Mouse (Mus musculus): ENCODE results near the gene Prr23a2. TPM values are rescaled to one million over a fixed set of nuclear protein-coding genes. Genes with fewer than 3 reads are reported as not detected.
"Not testable (repeated sequence)": the region's sequence is repeated elsewhere in the genome, so short reads cannot be mapped to it uniquely, and the experiment has no call there.

Prr23a2 gene
- not detected in 2 replicates for polyA plus RNA-seq (2014; fragmentation: Nextera tagmentation; extraction: Ambion mirVana)

DNA sequence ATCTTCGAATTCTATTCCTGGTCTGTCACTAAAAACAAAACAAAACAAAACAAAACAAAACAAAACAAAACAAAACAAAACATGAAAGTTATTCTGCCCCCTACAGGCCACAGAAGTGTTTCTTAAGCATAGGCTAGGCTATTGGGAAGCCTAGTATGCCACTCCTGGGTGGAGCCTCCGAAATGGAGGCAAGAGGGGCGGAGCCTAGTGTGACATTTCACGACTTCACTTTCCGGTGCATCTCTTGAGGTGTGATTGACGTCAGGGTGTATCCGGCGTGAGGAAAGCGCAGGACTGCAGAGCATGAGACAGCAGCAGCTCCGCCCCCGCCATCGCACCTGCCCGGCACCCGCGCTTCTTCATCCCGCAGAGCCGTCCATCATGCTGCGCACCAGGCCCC lies at the start of gene Prr23a2:
TSS of gene Prr23a2 (plus strand) at position 285 of the 400 bp plus-strand sequence.
- H3K9me3 ChIP-seq (replicated peaks; ENCODE audit: control insufficient read depth, low read length), result no peaks in the 10 kb centered on the region
- no peak within 1 kb of the TSS for H3K4me2 ChIP-seq (ENCODE audit: low read length)
- DNase-seq (ENCODE audit: low spot score) (no peak), ATAC-seq (no peak)
- no peak within 1 kb of the TSS for H3K9ac ChIP-seq (ENCODE audit: low read length)
- H3K36me3 ChIP-seq (ENCODE audit: control insufficient read depth, insufficient read depth, low read length), result no peaks in the 10 kb centered on the region
- no peak within 1 kb of the TSS for H3K27ac ChIP-seq (ENCODE audit: low read depth, low read length)
- WGBS, result 79% methylated on average over 18 of the region's 18 CpGs
- H3K4me1 ChIP-seq (ENCODE audit: control insufficient read depth, insufficient read depth, low read length), result no peaks in the 10 kb centered on the region
- no peaks in the 10 kb centered on the region for H3K27me3 ChIP-seq (replicated peaks; ENCODE audit: control insufficient read depth, insufficient read depth, low read length)
- H3K4me3 ChIP-seq (ENCODE audit: low read depth, low read length), result no peak within 1 kb of the TSS

- 84% methylated on average over 8 of the region's 8 CpGs for whole genome bisulfite sequencing
These were observed 48.7 kb upstream of the Prr23a2 start for GRCm38 (mm10) chr9:98807631-98808030.

GRCm38 (mm10) chr9:98809526-98809925 lies 46.8 kb upstream of the Prr23a2 start:
- not testable (repeated sequence) for H3K27ac ChIP-seq (ENCODE audit: low read depth, low read length); ATAC-seq; H3K36me3 ChIP-seq (ENCODE audit: control insufficient read depth, insufficient read depth, low read length); H3K4me2 ChIP-seq (ENCODE audit: low read length); H3K27me3 ChIP-seq (replicated peaks; ENCODE audit: control insufficient read depth, insufficient read depth, low read length); H3K4me1 ChIP-seq (ENCODE audit: control insufficient read depth, insufficient read depth, low read length); H3K9ac ChIP-seq (ENCODE audit: low read length); H3K9me3 ChIP-seq (replicated peaks; ENCODE audit: control insufficient read depth, low read length); H3K4me3 ChIP-seq (ENCODE audit: low read depth, low read length)
- peak; percentile 72 for DNase-seq (ENCODE audit: low spot score)
- WGBS, result 72% methylated on average over 2 of the region's 2 CpGs

More at GRCm38 (mm10) chr9:98807631-98808030, 48.7 kb upstream of the Prr23a2 start:
- Histone ChIP-seq H3K36me3 (ENCODE audit: control insufficient read depth, insufficient read depth, low read length) (no peaks in the 10 kb centered on the region), H3K9me3 (replicated peaks; ENCODE audit: control insufficient read depth, low read length) (no peaks in the 10 kb centered on the region), H3K27me3 (replicated peaks; ENCODE audit: control insufficient read depth, insufficient read depth, low read length) (no peaks in the 10 kb centered on the region), H3K4me2 (ENCODE audit: low read length) (no peak overlapping the region), H3K9ac (ENCODE audit: low read length) (no peak overlapping the region), H3K27ac (ENCODE audit: low read depth, low read length) (no peak overlapping the region), H3K4me3 (ENCODE audit: low read depth, low read length) (no peak overlapping the region), H3K4me1 (ENCODE audit: control insufficient read depth, insufficient read depth, low read length) (no peaks in the 10 kb centered on the region)
- ATAC-seq, result no peak
- DNase-seq (ENCODE audit: low spot score), result no peak

- Histone ChIP-seq H3K27ac (ENCODE audit: low read depth, low read length) (no peak overlapping the region), H3K36me3 (ENCODE audit: control insufficient read depth, insufficient read depth, low read length) (no peaks in the 10 kb centered on the region), H3K9me3 (replicated peaks; ENCODE audit: control insufficient read depth, low read length) (no peaks in the 10 kb centered on the region), H3K4me3 (ENCODE audit: low read depth, low read length) (no peak overlapping the region), H3K4me1 (ENCODE audit: control insufficient read depth, insufficient read depth, low read length) (no peaks in the 10 kb centered on the region), H3K4me2 (ENCODE audit: low read length) (no peak overlapping the region), H3K27me3 (replicated peaks; ENCODE audit: control insufficient read depth, insufficient read depth, low read length) (no peaks in the 10 kb centered on the region), H3K9ac (ENCODE audit: low read length) (no peak overlapping the region)
- DNase-seq (ENCODE audit: low spot score), result no peak
- no peak for ATAC-seq
- 84% methylated on average over 3 of the region's 3 CpGs for WGBS
These were observed 40.2 kb upstream of the Prr23a2 start for GRCm38 (mm10) chr9:98816066-98816465.

- H3K36me3 ChIP-seq (ENCODE audit: control insufficient read depth, insufficient read depth, low read length), result no peaks in the 10 kb centered on the region
- H3K27me3 ChIP-seq (replicated peaks; ENCODE audit: control insufficient read depth, insufficient read depth, low read length), result no peaks in the 10 kb centered on the region
- H3K27ac ChIP-seq (ENCODE audit: low read depth, low read length), result no peak overlapping the region
- H3K4me2 ChIP-seq (ENCODE audit: low read length), result no peak overlapping the region
- no peaks in the 10 kb centered on the region for H3K9me3 ChIP-seq (replicated peaks; ENCODE audit: control insufficient read depth, low read length)
- ATAC-seq, result no peak
- 90% methylated on average over 7 of the region's 7 CpGs for WGBS
- H3K9ac ChIP-seq (ENCODE audit: low read length), result no peak overlapping the region
- no peak for DNase-seq (ENCODE audit: low spot score)
- H3K4me3 ChIP-seq (ENCODE audit: low read depth, low read length), result no peak overlapping the region
- H3K4me1 ChIP-seq (ENCODE audit: control insufficient read depth, insufficient read depth, low read length), result no peaks in the 10 kb centered on the region
These were observed 38.7 kb upstream of the Prr23a2 start for GRCm38 (mm10) chr9:98817592-98817991.

DNA sequence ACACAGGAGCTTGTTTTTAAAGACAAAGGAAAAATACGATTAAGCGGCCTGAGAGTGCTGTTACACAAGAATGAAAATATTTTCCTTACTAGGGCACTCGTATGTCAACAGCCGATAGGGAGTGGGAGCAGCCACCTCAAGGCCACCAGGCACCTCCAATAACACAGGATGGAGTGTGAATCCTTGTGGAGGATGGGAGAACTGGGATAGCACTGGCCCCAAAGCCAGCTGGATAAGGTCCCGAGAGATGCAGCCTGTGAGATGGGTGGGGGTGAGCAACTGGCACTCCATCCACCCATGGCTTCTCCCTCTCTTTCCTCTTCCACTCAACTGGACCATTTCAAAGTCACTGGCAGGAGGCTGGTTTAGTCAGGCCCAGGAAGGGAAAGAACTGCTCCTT lies 37.3 kb upstream of the Prr23a2 start:
- DNase-seq (ENCODE audit: low spot score) (no peak), ATAC-seq (no peak)
- Histone ChIP-seq H3K4me2 (ENCODE audit: low read length) (no peak overlapping the region), H3K27ac (ENCODE audit: low read depth, low read length) (no peak overlapping the region), H3K36me3 (ENCODE audit: control insufficient read depth, insufficient read depth, low read length) (no peaks in the 10 kb centered on the region), H3K9me3 (replicated peaks; ENCODE audit: control insufficient read depth, low read length) (no peaks in the 10 kb centered on the region), H3K27me3 (replicated peaks; ENCODE audit: control insufficient read depth, insufficient read depth, low read length) (no peaks in the 10 kb centered on the region), H3K9ac (ENCODE audit: low read length) (no peak overlapping the region), H3K4me1 (ENCODE audit: control insufficient read depth, insufficient read depth, low read length) (no peaks in the 10 kb centered on the region), H3K4me3 (ENCODE audit: low read depth, low read length) (no peak overlapping the region)
- 84% methylated on average over 5 of the region's 5 CpGs for WGBS

DNA sequence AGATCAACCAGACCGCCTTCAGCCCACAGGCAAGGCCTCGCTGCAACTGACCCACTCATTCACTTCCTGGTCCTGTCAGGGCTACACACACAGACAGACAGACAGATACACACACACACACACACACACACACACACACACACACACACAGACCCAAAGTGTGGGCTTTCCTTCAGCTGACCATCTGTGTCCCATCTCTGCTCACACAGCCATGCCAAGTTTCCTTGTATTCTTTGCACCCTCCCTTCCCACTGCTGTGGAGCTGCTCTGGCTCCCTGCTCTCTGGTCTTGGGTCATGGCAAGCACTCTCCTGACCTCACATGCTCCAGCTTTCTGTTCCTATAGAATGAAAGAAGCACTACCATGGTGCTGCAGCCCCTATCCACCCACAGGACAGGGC lies 36.8 kb upstream of the Prr23a2 start:
- H3K4me2 ChIP-seq (ENCODE audit: low read length), result no peak overlapping the region
- no peaks in the 10 kb centered on the region for H3K27me3 ChIP-seq (replicated peaks; ENCODE audit: control insufficient read depth, insufficient read depth, low read length)
- no peak overlapping the region for H3K9ac ChIP-seq (ENCODE audit: low read length)
- H3K4me3 ChIP-seq (ENCODE audit: low read depth, low read length), result no peak overlapping the region
- H3K4me1 ChIP-seq (ENCODE audit: control insufficient read depth, insufficient read depth, low read length), result no peaks in the 10 kb centered on the region
- H3K9me3 ChIP-seq (replicated peaks; ENCODE audit: control insufficient read depth, low read length), result no peaks in the 10 kb centered on the region
- H3K36me3 ChIP-seq (ENCODE audit: control insufficient read depth, insufficient read depth, low read length), result no peaks in the 10 kb centered on the region
- no peak overlapping the region for H3K27ac ChIP-seq (ENCODE audit: low read depth, low read length)
- no peak for ATAC-seq
- WGBS, result 78% methylated on average over 2 of the region's 2 CpGs
- no peak for DNase-seq (ENCODE audit: low spot score)

DNA sequence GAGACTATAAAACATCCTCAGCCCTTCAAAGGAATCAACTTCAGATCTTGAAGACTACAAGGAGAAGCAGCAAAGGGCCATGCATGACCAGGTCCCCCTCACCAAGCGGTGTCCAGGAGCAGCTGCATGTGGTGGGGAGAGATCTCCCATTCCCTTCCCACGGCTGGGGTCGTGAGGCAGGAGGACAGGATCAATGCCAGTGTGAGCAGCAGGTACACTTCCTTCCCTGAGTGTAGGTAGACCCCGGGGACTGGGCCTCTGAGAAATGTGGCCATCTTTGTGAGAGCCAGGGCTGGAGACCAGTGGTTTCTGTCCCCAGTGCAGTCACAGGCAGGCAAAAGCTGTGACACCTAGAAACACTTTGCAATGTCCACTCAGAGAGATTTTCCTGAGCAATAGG lies 35.8 kb upstream of the Prr23a2 start:
- Histone ChIP-seq H3K9ac (ENCODE audit: low read length) (no peak overlapping the region), H3K4me2 (ENCODE audit: low read length) (no peak overlapping the region), H3K27ac (ENCODE audit: low read depth, low read length) (no peak overlapping the region), H3K27me3 (replicated peaks; ENCODE audit: control insufficient read depth, insufficient read depth, low read length) (no peaks in the 10 kb centered on the region), H3K36me3 (ENCODE audit: control insufficient read depth, insufficient read depth, low read length) (no peaks in the 10 kb centered on the region), H3K9me3 (replicated peaks; ENCODE audit: control insufficient read depth, low read length) (no peaks in the 10 kb centered on the region), H3K4me1 (ENCODE audit: control insufficient read depth, insufficient read depth, low read length) (no peaks in the 10 kb centered on the region), H3K4me3 (ENCODE audit: low read depth, low read length) (no peak overlapping the region)
- 85% methylated on average over 4 of the region's 4 CpGs for WGBS
- DNase-seq (ENCODE audit: low spot score), result no peak
- no peak for ATAC-seq

GRCm38 (mm10) chr9:98821067-98821466 lies 35.2 kb upstream of the Prr23a2 start:
- no peak overlapping the region for H3K4me3 ChIP-seq (ENCODE audit: low read depth, low read length)
- H3K27me3 ChIP-seq (replicated peaks; ENCODE audit: control insufficient read depth, insufficient read depth, low read length), result no peaks in the 10 kb centered on the region
- H3K4me1 ChIP-seq (ENCODE audit: control insufficient read depth, insufficient read depth, low read length), result no peaks in the 10 kb centered on the region
- no peak overlapping the region for H3K4me2 ChIP-seq (ENCODE audit: low read length)
- no peak for DNase-seq (ENCODE audit: low spot score)
- no peak overlapping the region for H3K9ac ChIP-seq (ENCODE audit: low read length)
- H3K9me3 ChIP-seq (replicated peaks; ENCODE audit: control insufficient read depth, low read length), result no peaks in the 10 kb centered on the region
- ATAC-seq, result no peak
- H3K27ac ChIP-seq (ENCODE audit: low read depth, low read length), result no peak overlapping the region
- H3K36me3 ChIP-seq (ENCODE audit: control insufficient read depth, insufficient read depth, low read length), result no peaks in the 10 kb centered on the region

Measured in forebrain, embryonic 14.5 days (tissue).